Mouse (Mus musculus): ENCODE results near the gene Naa25.
"Not testable (repeated sequence)": the region's sequence is repeated elsewhere in the genome, so short reads cannot be mapped to it uniquely, and the experiment has no call there.

Naa25 gene

DNA sequence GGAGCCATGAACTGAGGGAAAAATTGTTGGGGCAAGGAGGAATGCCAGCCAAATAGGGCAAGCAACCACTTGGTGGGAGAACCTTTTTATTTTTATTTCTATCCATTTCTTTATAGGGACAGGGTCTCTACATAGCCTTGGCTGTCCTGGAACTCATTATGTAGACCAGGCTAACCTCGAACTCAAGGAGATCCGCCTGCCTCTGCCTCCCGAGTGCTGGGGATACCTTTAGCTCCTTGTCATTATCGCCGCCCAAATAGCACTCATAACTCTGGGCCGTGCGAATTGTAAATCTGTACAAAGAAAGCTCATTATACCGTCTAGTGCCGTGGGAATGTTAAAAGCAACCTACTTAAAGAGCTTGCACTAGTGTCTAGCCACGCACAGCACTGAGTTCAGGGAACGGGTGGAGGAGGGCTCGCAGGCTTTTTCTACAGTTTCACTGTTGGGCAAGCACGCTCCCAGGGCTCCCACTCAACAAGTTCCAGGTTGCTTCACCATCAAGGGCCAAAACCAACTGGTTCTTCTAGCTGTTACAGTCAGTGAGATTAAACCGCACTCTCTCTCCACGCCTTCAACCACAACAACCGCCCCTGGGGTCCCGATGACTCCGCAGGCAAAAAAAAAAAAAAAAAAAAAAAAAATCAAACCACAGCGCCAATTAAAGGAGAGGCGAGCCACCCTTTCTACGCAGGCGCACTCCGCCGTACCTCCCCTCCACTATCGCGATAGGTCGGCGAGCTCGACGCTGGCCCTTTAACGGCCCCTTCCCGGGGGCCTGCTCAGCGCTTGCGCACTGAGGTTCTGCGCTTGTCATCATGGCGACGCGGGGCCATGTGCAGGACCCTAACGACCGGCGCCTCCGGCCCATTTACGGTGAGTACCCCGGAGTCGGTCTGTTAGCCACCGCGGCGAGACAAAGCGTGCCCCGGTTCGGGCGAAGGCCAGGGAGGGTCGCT, at the start of gene Naa25:
Gene Naa25, plus strand, starts transcription at position 750 of the 959 bp plus-strand sequence.
- DNase-seq: peak; percentile 94

DNA sequence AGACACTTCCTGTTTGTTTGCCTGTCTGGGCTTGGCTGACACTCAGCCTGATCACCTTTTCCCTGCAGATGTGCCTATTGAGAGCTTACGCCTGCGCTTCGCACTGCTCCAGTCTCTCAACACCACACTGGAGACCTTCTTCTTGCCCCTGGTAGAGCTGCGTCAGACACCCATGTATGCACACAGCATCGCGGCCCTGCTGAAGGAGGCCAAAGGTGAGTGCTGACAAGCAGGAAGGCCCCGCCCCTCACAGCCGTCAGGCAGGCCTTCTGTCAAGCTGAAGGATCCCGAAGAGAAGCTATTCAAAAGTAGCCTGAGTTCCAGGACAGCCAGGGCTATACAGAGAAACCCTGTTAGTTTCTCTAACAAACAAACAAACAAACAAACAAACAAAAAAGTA, 38.5 kb upstream of the Naa25 start:
- no peak for DNase-seq

DNA sequence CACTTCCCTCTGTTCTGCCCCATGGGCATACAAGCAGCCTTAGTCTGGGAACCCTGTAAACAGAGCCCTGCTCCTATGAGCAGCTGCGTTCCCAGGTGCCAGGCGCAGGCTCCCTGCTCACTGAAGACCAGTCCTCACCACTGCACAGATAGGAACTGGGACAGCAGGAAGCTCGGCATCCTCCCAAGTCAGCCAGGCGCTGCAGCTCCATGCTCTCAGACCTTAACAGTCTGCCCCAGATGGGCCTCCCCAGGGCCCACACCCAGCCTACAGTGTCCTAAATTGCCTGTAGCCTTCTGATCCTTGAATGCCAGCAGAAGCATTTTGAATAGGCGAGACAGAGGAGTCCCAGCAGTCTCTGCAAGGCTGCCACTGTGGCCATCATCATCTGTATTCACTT, 36.0 kb upstream of the Naa25 start:
- no peak for DNase-seq

DNA sequence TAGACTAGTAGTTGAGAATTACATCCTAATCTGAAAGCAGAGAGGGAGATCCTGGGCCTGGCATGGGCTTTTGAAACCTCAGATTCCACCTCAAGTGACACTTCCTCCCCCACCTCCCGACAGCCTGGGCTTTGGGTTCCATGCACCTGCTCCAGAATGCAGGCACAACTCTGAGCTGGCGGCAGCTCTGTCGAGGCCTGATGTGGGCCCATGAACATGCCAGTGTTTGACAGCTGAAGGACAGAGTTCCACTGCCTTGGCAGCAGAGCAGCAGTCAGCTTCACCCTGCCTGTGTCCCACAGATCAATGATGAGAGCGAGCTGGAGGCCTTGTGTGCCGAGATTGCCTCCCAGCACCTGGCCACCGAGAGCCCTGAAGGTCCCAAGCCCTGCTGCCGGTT, 34.3 kb upstream of the Naa25 start:
- no peak for DNase-seq

DNA sequence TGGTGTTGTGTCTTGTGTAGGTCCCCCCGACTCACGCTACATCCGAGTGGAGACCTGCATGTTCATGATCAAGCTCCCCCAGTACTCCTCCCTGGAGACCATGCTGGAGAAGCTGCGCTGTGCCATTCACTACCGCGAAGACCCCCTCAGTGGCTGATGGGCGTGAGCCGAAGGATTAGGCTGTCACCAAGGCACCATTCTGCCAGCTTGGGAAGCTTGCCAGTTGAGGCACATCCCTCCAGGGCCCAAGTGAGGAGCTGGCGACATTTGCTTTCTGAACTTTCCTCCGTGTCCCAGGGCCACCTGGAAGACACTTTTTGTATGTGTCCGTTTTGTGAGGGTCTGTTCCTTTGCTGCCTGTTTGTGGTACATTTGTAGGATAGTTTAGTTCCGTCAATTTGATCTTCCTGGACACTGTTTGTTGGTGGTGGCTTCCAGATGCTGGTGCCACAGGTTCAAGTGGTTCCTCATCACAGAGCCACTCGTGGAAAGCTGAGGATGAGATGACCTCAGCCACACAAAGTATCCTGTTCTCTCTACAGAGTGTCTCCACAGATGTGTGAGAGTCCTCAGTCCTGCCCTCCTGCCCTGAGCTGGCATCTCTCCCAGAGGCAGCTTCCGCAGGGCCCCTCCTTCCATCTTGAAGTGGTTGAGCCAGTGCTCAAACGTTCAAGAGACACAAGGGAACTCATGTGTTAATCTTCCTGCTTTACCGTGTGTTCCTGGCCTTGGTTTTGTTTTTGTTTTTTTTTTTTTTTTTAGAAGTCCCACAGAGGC, 31.1 kb upstream of the Naa25 start:
- no peak for DNase-seq

DNA sequence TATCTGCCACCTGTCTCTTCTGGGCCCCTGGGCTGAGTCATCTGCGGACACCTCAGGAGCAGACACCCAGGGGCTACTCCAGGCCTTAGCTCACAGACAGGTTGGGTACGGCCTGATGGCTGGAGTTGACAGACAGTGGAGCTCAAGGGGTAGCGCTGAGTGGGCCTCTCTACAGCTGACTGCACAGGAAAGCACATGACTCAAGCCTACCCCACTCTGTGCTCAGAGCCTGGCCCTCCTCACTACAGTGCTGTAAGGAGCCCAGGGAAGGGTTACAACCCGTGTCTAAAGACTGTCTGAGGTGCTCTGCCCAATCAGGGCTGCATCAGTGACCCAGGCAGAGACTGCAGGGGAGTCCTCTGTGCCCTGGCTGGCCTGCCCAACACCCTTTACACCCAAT, 30.5 kb upstream of the Naa25 start:
- DNase-seq: no peak

DNA sequence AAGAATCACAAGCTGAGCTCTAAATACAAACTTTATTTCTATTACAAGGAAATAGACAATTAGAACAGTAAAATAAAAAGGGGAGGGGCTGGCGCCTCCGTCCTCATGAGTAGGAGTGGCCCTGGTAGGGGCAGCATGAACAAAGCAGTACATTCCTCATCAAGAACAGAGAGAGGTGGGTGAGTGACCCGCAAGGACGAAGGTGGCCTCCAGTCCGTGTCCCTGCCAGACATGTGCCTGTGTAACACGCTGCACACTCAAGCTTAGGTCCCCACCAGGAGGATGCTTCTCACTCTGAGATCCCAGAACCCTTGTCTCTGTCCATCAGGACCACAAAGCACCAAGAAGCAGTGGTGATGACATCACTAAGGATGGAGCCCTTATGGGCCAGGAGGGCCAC, 26.0 kb upstream of the Naa25 start:
- no peak for DNase-seq

DNA sequence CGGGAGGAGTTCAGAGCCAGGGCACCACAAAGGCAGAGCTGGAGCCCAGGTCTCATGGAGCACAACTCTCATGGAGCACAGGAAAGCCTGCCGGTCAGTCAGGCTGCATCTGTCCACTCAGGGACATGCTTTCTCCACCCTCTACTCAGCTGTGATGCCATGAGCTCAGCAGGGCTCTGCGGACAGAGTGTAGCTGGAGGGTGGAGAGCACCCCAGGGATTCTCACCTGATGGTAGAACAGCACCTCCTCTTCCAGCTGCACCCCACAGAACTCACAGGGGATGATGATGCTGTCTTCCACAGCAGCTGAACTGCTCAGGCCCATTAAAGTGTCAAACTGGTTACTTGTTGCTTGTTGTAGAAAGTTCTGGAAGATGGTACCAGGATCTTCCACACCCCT, 22.9 kb upstream of the Naa25 start:
- DNase-seq: no peak

DNA sequence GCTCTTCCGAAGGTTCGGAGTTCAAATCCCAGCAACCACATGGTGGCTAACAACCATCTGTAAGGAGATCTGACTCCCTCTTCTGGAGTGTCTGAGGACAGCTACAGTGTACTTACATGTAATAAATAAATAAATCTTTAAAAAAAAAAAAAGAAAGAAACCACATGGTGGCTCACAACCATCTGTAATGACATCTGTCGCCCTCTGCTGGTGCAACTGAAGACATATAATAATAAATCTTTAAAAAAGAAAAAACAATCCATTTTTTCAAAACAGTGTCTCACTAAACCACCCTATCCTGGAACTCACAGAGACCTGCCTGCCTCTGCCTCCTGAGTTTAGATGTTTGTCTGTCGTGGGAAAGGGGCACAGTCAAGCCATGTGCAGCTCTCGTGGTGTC, 20.8 kb upstream of the Naa25 start:
- DNase-seq: not testable (repeated sequence)

DNA sequence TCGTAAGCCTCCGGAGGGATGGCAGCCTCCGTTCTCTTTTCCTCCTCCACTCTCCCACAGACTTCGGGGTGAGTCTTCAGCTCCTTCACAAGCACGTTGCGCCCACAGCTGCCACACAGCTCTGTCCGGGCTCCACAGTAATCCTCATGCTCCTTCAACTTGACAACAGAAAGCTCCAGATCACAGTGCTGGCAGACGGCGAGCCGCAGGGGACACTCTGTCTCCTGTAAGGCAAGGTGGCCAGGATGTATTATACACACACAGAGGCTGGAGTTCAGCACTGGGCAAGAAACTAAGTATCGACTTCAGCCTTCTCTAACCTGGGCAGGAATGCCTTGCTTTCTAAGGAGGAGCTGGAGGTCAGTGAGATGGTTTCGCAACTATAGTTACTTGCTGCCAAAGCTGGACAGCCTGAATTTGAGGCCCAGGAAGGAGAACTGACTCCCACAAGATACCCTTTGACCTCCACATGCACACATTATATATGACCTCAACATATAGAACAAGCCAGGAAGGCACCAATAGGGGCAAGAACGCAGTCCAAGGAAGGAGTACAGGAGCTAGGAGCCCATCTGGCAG, 19.0 kb upstream of the Naa25 start:
- DNase-seq: no peak

DNA sequence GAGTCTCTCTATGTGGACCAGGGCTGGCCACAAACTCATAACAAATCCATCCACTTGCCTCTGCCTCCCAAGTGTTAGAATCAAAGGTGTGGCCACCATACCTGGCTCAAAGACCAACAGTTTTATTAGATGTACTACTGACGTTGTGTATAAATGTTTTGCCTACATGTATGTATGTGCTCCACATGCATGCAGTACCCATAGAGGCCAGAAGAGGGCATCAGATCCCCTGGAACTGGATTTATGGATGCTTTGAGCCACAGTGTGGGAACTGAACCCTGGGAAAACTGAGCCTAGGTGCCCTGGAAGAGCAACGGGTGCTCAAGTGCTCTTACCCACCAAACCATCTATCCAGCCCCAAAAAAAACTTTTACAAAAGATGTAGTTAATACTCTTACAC, 17.0 kb upstream of the Naa25 start:
- no peak for DNase-seq

DNA sequence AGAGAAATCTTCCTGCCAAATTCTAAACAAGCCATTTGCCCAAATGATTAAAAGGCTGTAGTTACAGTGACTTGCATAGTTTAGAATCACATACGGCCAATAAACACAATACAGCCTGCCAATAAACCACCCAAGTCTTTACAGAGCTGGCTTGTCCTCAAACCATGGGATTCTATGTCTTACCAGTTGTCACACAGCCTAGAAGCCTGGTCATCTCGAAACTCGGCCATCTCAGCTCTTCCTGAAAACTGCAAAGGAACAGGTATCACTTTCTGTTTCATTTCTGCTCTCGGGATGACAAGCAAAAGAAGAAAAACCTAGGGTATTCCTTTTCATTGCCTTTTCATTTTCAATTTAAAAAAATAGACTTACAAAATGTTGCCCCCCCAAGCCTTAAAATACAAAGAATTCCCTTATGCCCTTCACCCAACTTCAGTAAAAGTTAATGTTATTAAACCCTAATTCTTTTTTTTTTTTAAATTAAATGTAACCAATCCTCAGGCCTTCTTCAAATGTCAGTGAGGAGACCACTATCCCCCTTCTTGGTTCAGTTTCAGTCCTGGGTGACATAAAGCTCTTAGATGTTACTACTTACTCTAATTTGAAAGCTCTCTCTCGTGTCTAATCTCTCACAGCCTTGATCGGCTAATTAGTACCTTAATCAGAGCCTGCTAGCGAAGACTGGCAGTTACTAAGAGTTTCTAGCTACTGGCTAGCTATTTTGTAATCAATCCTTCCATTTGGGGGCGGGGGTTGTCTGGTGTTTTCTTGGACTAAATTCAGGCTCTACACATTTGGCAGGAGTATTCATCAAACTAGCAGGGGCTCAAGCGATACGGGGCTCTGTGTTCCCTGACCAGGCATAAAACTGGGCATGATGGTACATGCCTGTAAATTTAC, 13.6 kb upstream of the Naa25 start:
- no peak for DNase-seq

DNA sequence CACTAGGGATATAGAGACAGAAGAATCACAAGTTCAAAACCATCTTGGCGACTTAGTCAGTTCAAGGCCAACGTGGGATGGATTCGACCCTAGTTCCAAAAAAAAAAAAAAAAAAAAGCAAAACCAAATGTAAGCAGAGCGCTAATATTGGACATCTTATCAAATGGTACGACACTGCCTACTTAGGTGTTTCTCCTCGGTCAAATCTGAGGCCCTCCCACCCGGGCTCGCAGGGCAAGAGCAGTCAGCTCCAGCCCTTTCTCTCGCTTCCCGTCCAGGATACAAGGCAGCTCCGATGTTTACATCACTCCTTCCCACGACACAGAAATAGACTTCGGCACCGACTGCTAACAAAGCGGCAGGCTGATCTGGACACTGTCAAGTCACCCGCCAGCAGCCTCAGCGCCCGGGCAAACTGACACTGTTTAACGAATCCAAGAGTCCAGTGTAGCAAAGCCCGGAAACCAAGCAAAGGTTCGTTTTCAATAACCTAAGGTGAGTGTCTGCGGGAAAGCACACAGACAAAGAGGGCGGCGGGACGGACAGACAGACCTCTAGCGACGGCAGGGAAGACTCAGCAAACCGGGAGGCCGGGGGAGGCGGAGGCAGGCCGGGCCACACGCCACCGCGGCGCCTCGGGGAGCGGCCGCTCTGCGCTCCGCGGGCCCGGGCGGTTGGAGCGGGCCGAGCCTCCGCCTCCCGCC, 12.8 kb upstream of the Naa25 start:
- DNase-seq: peak; percentile 55

DNA sequence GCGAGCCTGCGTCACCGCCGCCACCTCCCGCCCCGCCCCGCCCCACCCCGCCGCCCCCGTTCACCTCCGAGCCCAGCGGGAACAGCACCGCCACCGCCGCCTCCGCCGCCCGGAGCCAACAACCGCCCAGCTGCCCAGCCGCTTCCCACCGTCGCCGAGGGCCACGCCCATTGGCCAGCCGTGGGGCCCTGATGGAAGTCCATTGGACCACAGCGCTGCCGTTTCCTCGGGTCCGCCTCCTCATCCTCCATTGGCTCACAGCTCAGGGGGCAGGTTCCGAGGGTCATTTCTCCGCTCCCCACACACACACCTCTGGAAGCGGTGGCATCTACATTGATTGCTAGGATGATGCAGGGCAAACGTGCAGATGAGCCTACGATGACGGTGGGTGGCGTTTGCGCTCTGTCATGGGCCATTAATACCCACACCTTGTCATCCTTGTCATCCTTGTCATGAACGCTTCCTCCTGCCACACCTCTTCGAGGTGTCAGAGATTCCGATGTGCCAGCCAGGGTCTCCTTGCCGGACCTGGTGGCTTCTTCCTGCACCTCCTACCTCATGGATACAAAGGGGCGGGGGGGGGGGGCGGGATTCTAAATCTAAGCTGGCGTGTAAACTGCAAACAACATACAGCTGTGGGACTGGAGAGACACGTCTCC, 12.1 kb upstream of the Naa25 start, which contains the start of gene Trafd1:
Gene Trafd1, minus strand, starts transcription at position 172 of the 659 bp plus-strand sequence.
- DNase-seq: peak; percentile 96

DNA sequence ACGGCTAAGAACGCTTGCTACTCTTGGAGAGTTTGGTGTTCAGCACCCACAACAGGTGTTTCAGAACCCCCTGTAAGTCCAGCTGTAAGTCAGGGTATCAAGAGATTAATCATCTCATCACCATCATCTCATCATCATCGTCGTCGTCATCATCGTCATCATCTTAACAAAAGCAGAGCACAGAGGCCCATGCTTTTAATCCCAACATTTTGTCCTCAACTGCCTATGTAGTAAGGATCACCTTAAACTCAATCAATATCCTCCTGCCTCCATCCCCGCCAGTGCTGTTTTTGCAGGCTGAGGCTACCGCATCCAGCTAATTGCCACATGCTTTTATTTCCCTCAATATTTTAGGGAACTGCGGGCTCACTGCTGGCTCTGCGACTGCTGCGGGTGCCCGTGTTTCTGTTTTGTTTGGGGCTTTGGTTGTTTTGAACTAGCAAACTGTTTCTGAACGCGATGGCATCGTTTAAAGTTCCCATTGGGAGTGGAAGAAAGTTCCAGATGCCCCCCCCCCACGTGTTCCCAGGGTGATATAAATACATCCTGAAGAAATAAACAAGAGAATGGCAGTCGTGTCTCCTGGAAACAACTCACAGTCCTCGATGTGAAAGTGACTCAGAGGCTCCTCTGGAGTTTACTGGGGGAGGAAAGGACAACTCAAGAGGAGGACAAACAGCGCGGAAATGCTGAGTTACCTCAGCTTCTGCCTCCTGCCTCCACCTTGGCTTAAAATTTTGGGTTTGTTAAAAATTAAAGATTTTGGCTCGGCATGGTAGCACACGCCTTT, 11.4 kb upstream of the Naa25 start:
- peak; percentile 67 for DNase-seq

DNA sequence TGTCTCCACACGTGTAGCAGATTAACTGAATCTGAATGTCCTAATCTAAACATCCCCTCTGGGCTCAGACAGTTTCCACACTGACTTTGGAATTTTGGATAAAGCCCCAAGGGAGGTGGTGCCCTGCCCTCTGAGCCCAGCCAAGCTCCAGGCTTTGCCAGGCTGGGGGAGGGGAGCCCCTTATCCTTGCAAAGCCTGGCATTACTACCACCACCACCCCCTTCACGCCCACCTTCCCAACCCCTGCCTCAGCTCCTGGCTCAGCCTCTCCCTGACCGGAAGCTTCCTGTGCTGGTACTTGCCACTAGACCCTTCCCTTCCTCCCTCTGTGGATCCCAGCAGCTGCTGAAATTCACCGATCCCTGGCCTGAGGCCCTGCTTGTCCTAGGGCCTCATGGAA, 10.6 kb upstream of the Naa25 start:
- no peak for DNase-seq

DNA sequence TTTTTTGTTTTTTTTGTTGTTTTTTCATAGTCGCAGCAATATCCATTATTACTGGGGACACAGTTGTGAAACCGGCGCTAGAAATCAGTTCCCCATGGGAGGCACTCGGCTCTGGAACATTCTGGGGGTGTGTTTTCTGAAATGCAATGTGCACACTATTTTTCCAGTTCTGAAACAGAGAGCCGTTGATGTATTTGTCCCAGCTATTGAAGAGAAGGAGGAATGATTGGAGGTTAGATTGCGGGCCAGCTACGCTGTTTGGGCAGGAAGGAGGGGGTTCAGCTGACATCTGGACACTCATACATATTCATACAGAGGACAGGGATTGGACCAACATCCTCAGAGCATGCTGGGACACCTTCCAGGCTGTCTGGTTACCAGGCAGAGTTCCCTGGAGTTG, 8.6 kb upstream of the Naa25 start:
- DNase-seq: peak; percentile 39

DNA sequence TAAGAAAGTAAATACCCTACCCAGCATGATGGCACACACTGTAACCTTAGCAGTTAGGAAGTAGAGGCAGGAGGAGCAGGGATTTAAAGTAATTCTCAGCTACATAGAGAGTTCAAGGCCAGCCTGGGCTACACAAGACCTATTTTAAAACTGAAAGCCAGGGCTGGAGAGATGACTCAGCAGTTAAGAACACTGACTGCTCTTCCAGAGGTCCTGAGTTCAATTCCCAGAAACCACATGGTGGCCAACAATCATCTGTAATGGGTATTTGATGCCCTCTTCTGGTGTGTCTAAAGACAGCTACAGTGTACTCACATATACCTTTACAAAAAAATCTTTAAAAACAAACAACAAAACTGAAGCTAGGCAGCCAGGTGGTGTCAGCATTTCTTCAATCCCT, 8.0 kb upstream of the Naa25 start:
- no peak for DNase-seq

DNA sequence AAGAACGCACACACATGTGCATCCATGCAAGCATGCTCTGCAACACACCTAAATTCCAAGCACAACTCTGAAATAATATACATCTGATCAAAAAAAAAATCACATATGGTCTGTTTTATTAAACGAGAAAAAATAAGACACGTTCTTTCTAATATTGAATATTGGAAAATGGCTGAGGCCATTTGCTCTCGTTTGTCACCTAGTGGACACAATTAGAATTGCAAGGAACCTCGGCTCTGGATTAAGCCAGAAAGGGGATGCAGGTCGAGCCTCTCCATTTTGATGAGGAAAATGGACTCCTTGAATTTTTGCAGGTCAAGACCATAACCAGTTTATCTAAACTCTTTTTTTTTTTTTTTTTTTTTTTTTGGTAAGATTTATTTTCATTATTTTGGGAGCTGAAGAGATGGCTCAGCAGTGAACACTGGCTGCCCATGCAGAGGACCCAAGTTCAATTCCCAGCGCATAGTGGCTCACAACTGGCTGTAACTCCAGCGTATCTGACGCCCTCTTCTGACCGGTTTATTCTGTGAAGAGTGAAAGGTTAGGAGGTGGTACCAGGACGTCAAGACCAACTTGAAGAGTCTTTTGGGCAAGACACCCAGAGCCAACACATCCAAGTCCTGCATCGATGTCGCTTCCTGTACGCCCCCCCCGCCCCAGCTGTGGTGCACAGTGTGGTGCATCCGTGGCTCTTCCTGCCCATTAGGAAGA, 4.9 kb upstream of the Naa25 start:
- no peak for DNase-seq

DNA sequence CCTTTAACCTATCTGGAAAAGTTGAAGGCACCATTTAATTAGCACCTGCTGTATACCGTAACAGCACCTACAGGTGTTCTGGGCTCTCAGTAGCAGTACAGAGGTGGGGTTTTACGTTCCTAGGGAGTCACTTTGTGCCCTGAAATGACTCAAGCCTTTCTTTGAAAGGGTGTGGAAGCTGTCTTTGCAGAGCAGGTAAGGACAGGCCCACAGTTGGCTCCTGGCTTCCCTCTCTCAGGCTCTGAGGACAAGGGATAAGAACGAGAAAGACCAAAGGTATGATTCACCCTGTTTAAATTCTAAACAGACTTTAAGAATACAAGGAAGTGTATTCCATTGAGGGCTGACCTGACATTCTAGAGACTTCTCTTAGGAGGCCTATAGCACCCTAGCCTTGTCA, 4.3 kb upstream of the Naa25 start:
- no peak for DNase-seq
